In the genomic region with DNA sequence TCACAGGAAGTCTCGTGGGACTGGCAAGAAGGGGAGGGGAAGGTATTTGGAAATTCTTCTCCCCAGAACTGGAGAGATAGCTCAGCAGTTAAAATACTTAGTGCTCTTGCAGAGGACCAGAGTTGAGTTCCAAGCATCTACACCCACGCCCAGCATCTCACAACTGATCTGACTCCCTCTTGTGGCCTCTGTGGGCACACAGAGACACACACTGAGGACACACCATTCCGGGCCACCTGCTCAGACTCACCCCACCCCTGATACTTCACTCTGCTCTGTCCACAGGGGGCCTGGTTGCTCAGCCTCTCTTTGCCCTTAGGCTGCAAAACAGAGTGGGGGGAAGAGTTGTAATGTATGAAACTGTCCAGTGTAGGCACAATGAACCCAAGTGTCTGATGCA, we compare ENCODE assay signal across 10 mouse cellular contexts. TPM values are rescaled to one million over a fixed set of nuclear protein-coding genes. Genes with fewer than 3 reads are reported as not detected.
DNase-seq lines count a peak whose midpoint lies in the region; ATAC-seq and TF ChIP-seq lines count a peak whose summit lies in the region.
"Had no signal": no experiment of that assay in that cellular context is flagged by ENCODE, and none has a peak within 500 bp of the region (broad histone marks: within the 10 kb centered on the region; RNA-seq: fewer than 3 reads in every experiment).

No protein-coding gene starts in this region.

- no peaks in the 10 kb centered on the region for H3K36me3 ChIP-seq in heart, adult 2 months (ENCODE audit: control insufficient read depth, insufficient read depth, low read length)
- peaks cover 6% of the 10 kb centered on the region; the same call in 1 of the 2 replicates for H3K36me3 ChIP-seq in hindbrain, embryonic 16.5 days (ENCODE audit: control insufficient read depth, insufficient read depth, low read length)
- no peaks in the 10 kb centered on the region for H3K36me3 ChIP-seq in small intestine, adult 2 months (ENCODE audit: control insufficient read depth, insufficient read depth, low read length)

- ATAC-seq in hindbrain, embryonic 16.5 days: no peak
- ATAC-seq in megakaryocyte-erythroid progenitor cell, adult 5-6 weeks (replicated peaks; ENCODE audit: low FRiP score, low TSS enrichment, poor library complexity, severe bottlenecking): no peak

- intact Hi-C loops in heart, adult 2 months (cut with DNase I): no loop called here

- peak overlapping the region; percentile 92 for H3K4me2 ChIP-seq in hindbrain, embryonic 16.5 days (ENCODE audit: low read length)

- 0 out of 2 replicates have a peak, but pooled peaks have one; percentile 2 for TF ChIP-seq CTCF in heart, adult 2 months (IDR thresholded peaks at IDR 0.05)
- TF ChIP-seq CTCF in small intestine, adult 2 months (IDR thresholded peaks at IDR 0.05; ENCODE audit: extremely low read depth, insufficient read length, insufficient replicate concordance, low read depth, low read length): peak; percentile 18; the same call in 1 of the 2 replicates

- H3K9ac ChIP-seq in heart, adult 2 months (ENCODE audit: low read depth, low read length): no peak overlapping the region
- no peak overlapping the region for H3K9ac ChIP-seq in hindbrain, embryonic 16.5 days (ENCODE audit: low read depth, low read length)

- peaks cover 2% of the 10 kb centered on the region; the same call in 1 of the 2 replicates for H3K27me3 ChIP-seq in heart, adult 2 months (ENCODE audit: control insufficient read depth, insufficient read depth, low read length)
- no peaks in the 10 kb centered on the region for H3K27me3 ChIP-seq in hindbrain, embryonic 16.5 days (replicated peaks; ENCODE audit: control insufficient read depth, insufficient read depth, low read length)
- H3K27me3 ChIP-seq in small intestine, adult 2 months (ENCODE audit: control insufficient read depth, insufficient read depth, low read length): no peaks in the 10 kb centered on the region

- no peak for DNase-seq in heart, adult 2 months
- DNase-seq in heart, adult 11 months: no peak
- peak; percentile 38 for DNase-seq in thymus, postnatal 0 days (ENCODE audit: low spot score)
- no peak for DNase-seq in thymus, adult 18-20 months
- DNase-seq in kidney, postnatal 4 days: no peak
- DNase-seq: heart, adult 18-20 months; kidney, postnatal 36 days had no signal

- no peaks in the 10 kb centered on the region for H3K9me3 ChIP-seq in hindbrain, embryonic 16.5 days (ENCODE audit: control insufficient read depth, low read length)

- no peak for TF ChIP-seq EP300 in heart, adult 2 months (IDR thresholded peaks at IDR 0.05; ENCODE audit: insufficient read depth, low read depth, low read length)

- no peak for TF ChIP-seq POLR2A in heart, adult 2 months (IDR thresholded peaks at IDR 0.05; ENCODE audit: insufficient read depth, low read depth, low read length)
- no peak for TF ChIP-seq POLR2A in small intestine, adult 2 months (IDR thresholded peaks at IDR 0.05; ENCODE audit: low read depth, low read length)

- H3K79me2 ChIP-seq in heart, adult 2 months (replicated peaks; ENCODE audit: control insufficient read depth, insufficient read depth, low read length): no peaks in the 10 kb centered on the region

- H3K4me1 ChIP-seq in heart, adult 2 months (ENCODE audit: control insufficient read depth, insufficient read depth, low read length): 0 out of 2 replicates have a peak, but pooled peaks cover 2% of the 10 kb centered on the region
- peaks cover 38% of the 10 kb centered on the region for H3K4me1 ChIP-seq in hindbrain, embryonic 16.5 days (ENCODE audit: control insufficient read depth, insufficient read depth, low read depth, low read length)
- H3K4me1 ChIP-seq in small intestine, adult 2 months (ENCODE audit: control insufficient read depth, insufficient read depth, insufficient read length, low read length): peaks cover 13% of the 10 kb centered on the region

- no peak overlapping the region for H3K27ac ChIP-seq in heart, adult 2 months
- H3K27ac ChIP-seq in hindbrain, embryonic 16.5 days (ENCODE audit: low read depth, low read length): no peak overlapping the region
- H3K27ac ChIP-seq in small intestine, adult 2 months (ENCODE audit: insufficient read depth, low read depth, low read length): no peak overlapping the region

- WGBS in heart, adult 2 months: 84% methylated on average over 3 of the region's 3 CpGs
- WGBS in hindbrain, embryonic 16.5 days: 73% methylated on average over 3 of the region's 3 CpGs
- 73% methylated on average over 3 of the region's 3 CpGs for WGBS in small intestine, adult 2 months

- no peak overlapping the region for H3K4me3 ChIP-seq in heart, adult 2 months
- no peak overlapping the region; the same call in 1 of the 2 replicates for H3K4me3 ChIP-seq in hindbrain, embryonic 16.5 days (ENCODE audit: low read length)
- no peak overlapping the region for H3K4me3 ChIP-seq in small intestine, adult 2 months (ENCODE audit: low read depth, low read length)

RNA-seq across cellular contexts. Expression of gene Lrp8, which starts 3.4 kb away (rescaled TPM):
- total RNA-seq in heart, adult 2 months (2021): 1 to 10 TPM in 1 of 2 experiments, under 1 TPM in 1; 0.68 to 1.1 TPM
- polyA plus RNA-seq in heart, adult 2 months (2012; rRNA removed): 0.97 and 1.0 TPM in 2 replicates
- 5.0 and 5.2 TPM in 2 replicates for polyA plus RNA-seq in thymus, postnatal 0 days (2015; fragmentation: Nextera tagmentation; extraction: Ambion mirVana)
- polyA plus RNA-seq in hindbrain, embryonic 16.5 days (2015; fragmentation: Nextera tagmentation; extraction: Ambion mirVana): 23.8 and 34.7 TPM in 2 replicates
- polyA plus RNA-seq in small intestine, adult 2 months (2012; rRNA removed): 2.5 and 3.9 TPM in 2 replicates
- 7.4 and 10.9 TPM in 2 replicates for total RNA-seq in megakaryocyte-erythroid progenitor cell, adult 5-6 weeks (2014; fragmentation: Nextera tagmentation)
- 4.9 and 5.6 TPM in 2 replicates for total RNA-seq in megakaryocyte-erythroid progenitor cell, adult 5-6 weeks (2017)
